In genomic region chr4:154301466-154301881, GRCm38 (mm10) we compare ENCODE assay signal across 7 mouse cellular contexts. TPM values are rescaled to one million over a fixed set of nuclear protein-coding genes. Genes with fewer than 3 reads are reported as not detected.
DNase-seq lines count a peak whose midpoint lies in the region; TF ChIP-seq lines count a peak whose summit lies in the region.

Gene Arhgef16, minus strand, starts transcription at chr4:154301676.

- H3K27ac ChIP-seq in cortical plate, adult 2 months (ENCODE audit: insufficient read depth, low read length) = no peak within 1 kb of the TSS

- no peaks in the 10 kb centered on the region for H3K4me1 ChIP-seq in cortical plate, adult 2 months (ENCODE audit: control insufficient read depth, insufficient read depth, low read length)
- peaks cover 6% of the 10 kb centered on the region for H3K4me1 ChIP-seq in lung, adult 2 months (ENCODE audit: control insufficient read depth, insufficient read depth, low read length)

- WGBS in lung, adult 2 months = 12% methylated on average over 7 of the region's 7 CpGs

- intact Hi-C loops in heart, postnatal 14 days (cut with DNase I) = loop anchor here (2.0 kb wide), 2 partner anchors 139 to 237 kb away; no protein-coding TSS in a partner anchor

- H3K4me3 ChIP-seq in cortical plate, adult 2 months (ENCODE audit: insufficient read depth, low read length) = no peak within 1 kb of the TSS
- H3K4me3 ChIP-seq in lung, adult 2 months (replicated peaks; ENCODE audit: extremely low read depth, low read depth, low read length) = no peak within 1 kb of the TSS

- peak; percentile 77 for DNase-seq in ES-CJ7 (ENCODE audit: low read depth, low spot score)
- DNase-seq in R1 (ENCODE audit: low read depth, low spot score) = peak; percentile 75
- peak; percentile 40 to 59 for DNase-seq in heart, postnatal 14 days
- peak; percentile 64 to 66 for DNase-seq in kidney, postnatal 36 days
- peak; percentile 54 for DNase-seq in lung, adult 2 months
- peak; percentile 86 for DNase-seq in retina, embryonic 14.5 days (ENCODE audit: low spot score)

- TF ChIP-seq CTCF in cortical plate, adult 2 months (IDR thresholded peaks at IDR 0.05; ENCODE audit: extremely low read depth, insufficient read depth, low read length) = peak; percentile 95
- TF ChIP-seq CTCF in lung, adult 2 months (IDR thresholded peaks at IDR 0.05; ENCODE audit: insufficient read depth, low read length) = peak; percentile 97

- no peak for TF ChIP-seq POLR2A in cortical plate, adult 2 months (IDR thresholded peaks at IDR 0.05; ENCODE audit: extremely low read depth, insufficient read depth, low read length)
- TF ChIP-seq POLR2A in lung, adult 2 months (IDR thresholded peaks at IDR 0.05; ENCODE audit: borderline replicate concordance, extremely low read depth, low read depth, low read length) = no peak

RNA-seq across cellular contexts. Expression of gene Arhgef16, which starts in this region (rescaled TPM):
- 0.21 and 0.25 TPM in 2 replicates for polyA plus RNA-seq in cortical plate, adult 2 months (2012; rRNA removed)
- total RNA-seq in heart, postnatal 14 days (2021) = under 1 TPM; 0.65 to 0.71 TPM
- polyA plus RNA-seq in lung, adult 2 months (2012; rRNA removed) = 15.1 and 18.0 TPM in 2 replicates

Comparison
In these comparisons a context has a peak if more than half of its experiments do, and no peak if none do; other contexts are left out.
1. RNA of gene Arhgef16 (polyA plus RNA-seq): 15.1 to 18.0 TPM in lung, adult 2 months; 0.21 to 0.25 TPM in cortical plate, adult 2 months; every median in the first group is over 10 times any median in the second.
2. Peak in DNase-seq in heart, postnatal 14 days; RNA of the gene not detected or under 1 TPM.
3. Peak in every context shown above with its lines, with median percentiles within 50 percentile points of each other: DNase-seq.